Mouse (Mus musculus): ENCODE measurements around the gene Fsd1. TPM values are rescaled to one million over a fixed set of nuclear protein-coding genes. Genes with fewer than 3 reads are reported as not detected.

The Fsd1 gene
- polyA plus RNA-seq, 1 experiment from 2014 or later: 4.5 TPM

DNA sequence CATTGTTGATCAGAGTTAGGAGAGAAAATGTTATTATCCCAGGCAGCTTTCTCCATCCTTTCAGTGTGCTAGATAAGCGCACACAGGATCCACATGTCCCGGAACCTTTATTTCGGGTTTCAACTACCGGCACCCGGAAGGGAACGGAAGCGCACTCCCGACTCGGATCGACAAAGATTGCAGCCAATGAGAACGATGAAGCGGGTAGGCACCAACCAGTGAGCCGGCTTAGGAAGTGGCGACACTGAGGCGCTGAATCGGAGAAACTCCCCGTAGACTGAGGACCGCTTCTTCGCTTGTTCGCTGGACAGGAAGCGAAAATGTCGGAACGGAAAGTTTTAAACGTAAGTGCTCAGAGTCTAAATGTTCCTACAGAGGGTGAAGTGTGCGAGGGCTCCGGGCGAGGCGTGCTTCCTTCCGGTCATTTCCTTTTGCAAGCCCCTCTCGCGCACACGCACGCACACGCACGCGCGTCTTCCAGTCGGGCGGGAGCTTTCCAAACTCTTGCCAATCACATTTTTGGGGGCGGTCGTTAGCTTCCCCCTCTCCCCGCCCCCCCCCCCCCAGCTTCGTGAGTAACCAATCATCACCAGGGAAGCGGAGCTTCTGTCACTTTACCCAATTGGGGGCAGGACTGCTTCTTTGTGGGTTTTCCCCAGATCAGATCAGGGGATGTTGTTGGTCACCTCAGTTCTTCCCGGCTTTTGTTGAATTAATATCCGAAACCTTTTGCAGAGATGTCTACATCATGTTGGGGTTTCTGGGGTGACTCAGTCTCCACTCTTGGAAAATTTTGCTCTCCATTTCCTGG, 27.2 kb upstream of the Fsd1 start, which contains the start of gene Yju2:
Yju2 (plus strand) TSS at position 182 of the 811 bp plus-strand sequence.
- Histone ChIP-seq H3K36me3 (ENCODE audit: control insufficient read depth, insufficient read depth, low read length) (peaks cover 9% of the 10 kb centered on the region), H3K9me3 (ENCODE audit: control insufficient read depth, low read length) (no peaks in the 10 kb centered on the region), H3K27me3 (ENCODE audit: control insufficient read depth, insufficient read depth, low read depth, low read length) (peaks cover 4% of the 10 kb centered on the region; the same call in 1 of the 2 replicates), H3K4me3 (ENCODE audit: low read length) (peak within 1 kb of the TSS; percentile 69), H3K4me1 (replicated peaks; ENCODE audit: control insufficient read depth, insufficient read depth, low read length) (peaks cover 15% of the 10 kb centered on the region), H3K27ac (ENCODE audit: low read length) (peak within 1 kb of the TSS; percentile 99), H3K9ac (ENCODE audit: low read length) (peak within 1 kb of the TSS; percentile 76), H3K4me2 (ENCODE audit: low read depth, low read length) (peak within 1 kb of the TSS; percentile 64)
- WGBS: under 1% methylated on average over 46 of the region's 46 CpGs
- peak; percentile 93 for ATAC-seq (ENCODE audit: low read depth)

DNA sequence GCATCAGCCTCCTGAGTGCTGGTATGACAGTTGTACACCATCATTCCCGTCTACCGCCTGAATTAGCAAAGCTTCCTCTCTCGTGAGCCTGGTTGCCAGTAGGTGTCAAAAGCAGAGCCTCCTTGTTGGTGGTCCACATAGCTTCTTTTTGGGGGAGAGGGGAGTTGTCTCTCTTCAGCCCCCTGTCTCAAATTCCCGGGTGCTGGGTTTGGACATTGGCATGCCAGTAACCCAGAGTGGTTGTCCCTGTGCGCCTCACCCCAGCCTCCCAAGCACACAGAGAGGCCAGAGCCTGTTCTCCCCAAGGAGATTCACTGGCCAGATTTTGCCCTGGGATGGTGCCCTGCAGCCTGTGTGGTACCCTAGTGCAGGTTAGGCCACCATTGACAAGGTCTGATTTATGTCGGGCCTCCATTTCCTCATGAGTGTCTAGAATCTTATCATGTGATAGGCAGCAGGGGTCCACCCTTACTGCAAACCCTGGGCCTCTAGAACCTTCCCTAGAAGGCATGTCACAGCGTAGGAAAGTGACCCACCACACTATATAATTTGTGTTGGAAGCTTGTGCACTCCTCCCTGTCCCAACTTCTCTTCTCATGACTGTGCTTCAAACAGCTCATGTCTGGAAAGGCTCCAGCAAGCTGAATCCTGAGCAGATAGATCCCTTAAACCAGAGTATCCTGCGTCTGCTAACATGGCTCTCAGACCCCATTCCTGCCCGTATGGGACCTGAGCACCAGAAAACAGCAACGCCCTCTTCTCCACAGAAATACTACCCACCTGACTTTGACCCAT, 26.2 kb upstream of the Fsd1 start:
- Histone ChIP-seq H3K9me3 (ENCODE audit: control insufficient read depth, low read length) (no peaks in the 10 kb centered on the region), H3K27ac (ENCODE audit: low read length) (peak overlapping the region; percentile 99; the same call in 1 of the 2 replicates), H3K4me2 (ENCODE audit: low read depth, low read length) (peak overlapping the region; percentile 64), H3K27me3 (ENCODE audit: control insufficient read depth, insufficient read depth, low read depth, low read length) (peaks cover 4% of the 10 kb centered on the region; the same call in 1 of the 2 replicates), H3K36me3 (ENCODE audit: control insufficient read depth, insufficient read depth, low read length) (peaks cover 12% of the 10 kb centered on the region), H3K4me3 (ENCODE audit: low read length) (peak overlapping the region; percentile 69), H3K9ac (ENCODE audit: low read length) (peak overlapping the region; percentile 76), H3K4me1 (replicated peaks; ENCODE audit: control insufficient read depth, insufficient read depth, low read length) (peaks cover 15% of the 10 kb centered on the region)
- no peak for ATAC-seq (ENCODE audit: low read depth)
- WGBS: 67% methylated on average over 10 of the region's 10 CpGs

DNA sequence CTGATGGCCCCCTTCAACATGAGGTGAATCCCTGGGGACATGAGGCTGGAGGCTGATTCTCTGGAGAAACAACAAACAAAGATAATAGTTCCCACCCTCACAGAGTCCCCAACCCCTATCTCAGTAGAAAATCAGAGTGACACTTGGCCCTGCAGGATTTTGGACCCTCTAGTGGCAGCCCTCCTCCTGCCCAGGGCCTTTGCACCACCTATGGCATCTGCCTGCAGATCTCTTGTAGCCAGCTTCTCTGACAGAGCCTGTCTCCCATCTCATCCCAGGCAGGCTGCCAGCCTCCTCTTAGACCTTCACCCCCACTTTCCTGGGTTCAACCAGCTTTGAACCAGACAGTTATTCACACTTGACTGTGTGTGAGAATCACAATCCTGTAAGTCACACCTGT, 25.5 kb upstream of the Fsd1 start:
- no peak overlapping the region for H3K4me2 ChIP-seq (ENCODE audit: low read depth, low read length)
- H3K4me3 ChIP-seq (ENCODE audit: low read length): no peak overlapping the region
- H3K9ac ChIP-seq (ENCODE audit: low read length): no peak overlapping the region
- peaks cover 12% of the 10 kb centered on the region for H3K36me3 ChIP-seq (ENCODE audit: control insufficient read depth, insufficient read depth, low read length)
- no peaks in the 10 kb centered on the region for H3K27me3 ChIP-seq (ENCODE audit: control insufficient read depth, insufficient read depth, low read depth, low read length)
- H3K27ac ChIP-seq (ENCODE audit: low read length): no peak overlapping the region
- no peaks in the 10 kb centered on the region for H3K9me3 ChIP-seq (ENCODE audit: control insufficient read depth, low read length)
- no peak for ATAC-seq (ENCODE audit: low read depth)
- H3K4me1 ChIP-seq (replicated peaks; ENCODE audit: control insufficient read depth, insufficient read depth, low read length): peaks cover 15% of the 10 kb centered on the region

DNA sequence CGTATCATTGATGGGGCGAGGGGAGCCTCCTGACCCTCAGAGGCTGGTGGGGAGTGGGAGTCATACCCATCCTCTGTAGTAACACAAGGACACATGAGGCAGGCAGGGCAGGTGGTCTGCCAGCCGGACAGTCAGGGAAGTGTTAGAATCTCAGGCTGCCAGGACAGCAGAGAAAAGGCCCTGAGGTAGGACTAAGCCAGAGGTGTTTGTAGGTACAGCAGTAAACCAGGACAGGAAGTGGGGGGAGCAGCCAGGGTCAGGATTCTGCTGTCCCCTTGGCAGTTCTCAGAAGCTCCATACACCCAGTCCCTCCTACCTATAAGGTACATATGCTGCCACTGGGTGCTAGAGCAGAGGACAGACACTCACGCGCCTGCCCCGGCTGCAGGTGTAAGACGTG, 24.7 kb upstream of the Fsd1 start:
- Histone ChIP-seq H3K4me2 (ENCODE audit: low read depth, low read length) (no peak overlapping the region), H3K9me3 (ENCODE audit: control insufficient read depth, low read length) (no peaks in the 10 kb centered on the region), H3K27ac (ENCODE audit: low read length) (no peak overlapping the region), H3K36me3 (ENCODE audit: control insufficient read depth, insufficient read depth, low read length) (peaks cover 14% of the 10 kb centered on the region), H3K4me3 (ENCODE audit: low read length) (no peak overlapping the region), H3K27me3 (ENCODE audit: control insufficient read depth, insufficient read depth, low read depth, low read length) (no peaks in the 10 kb centered on the region), H3K9ac (ENCODE audit: low read length) (no peak overlapping the region), H3K4me1 (replicated peaks; ENCODE audit: control insufficient read depth, insufficient read depth, low read length) (peaks cover 15% of the 10 kb centered on the region)
- no peak for ATAC-seq (ENCODE audit: low read depth)
- 91% methylated on average over 7 of the region's 7 CpGs for WGBS

DNA sequence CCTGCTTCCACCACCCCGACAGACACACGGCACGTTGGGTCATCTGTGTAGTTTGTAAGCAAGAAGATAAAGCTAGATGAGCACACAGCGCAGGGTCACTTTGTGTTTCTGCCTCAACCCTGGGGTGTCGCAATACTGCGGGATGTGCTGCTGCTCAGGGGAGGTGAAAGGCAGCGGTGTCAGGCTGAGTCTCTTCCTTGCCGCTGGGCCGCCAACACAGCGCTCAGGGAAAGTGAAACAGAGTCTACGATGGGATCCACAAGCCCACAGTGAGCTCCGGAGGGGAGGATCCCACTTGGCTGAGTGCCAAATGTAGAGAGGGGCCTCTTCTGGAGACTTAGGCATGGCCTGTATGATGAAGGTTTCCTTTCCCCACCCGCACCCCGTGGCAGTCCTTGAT, 23.1 kb upstream of the Fsd1 start:
- no peak for ATAC-seq (ENCODE audit: low read depth)
- peaks cover 11% of the 10 kb centered on the region for H3K4me1 ChIP-seq (replicated peaks; ENCODE audit: control insufficient read depth, insufficient read depth, low read length)
- WGBS: 48% methylated on average over 14 of the region's 14 CpGs
- no peak overlapping the region for H3K9ac ChIP-seq (ENCODE audit: low read length)
- H3K27me3 ChIP-seq (ENCODE audit: control insufficient read depth, insufficient read depth, low read depth, low read length): no peaks in the 10 kb centered on the region
- no peak overlapping the region for H3K4me2 ChIP-seq (ENCODE audit: low read depth, low read length)
- H3K9me3 ChIP-seq (ENCODE audit: control insufficient read depth, low read length): no peaks in the 10 kb centered on the region
- no peak overlapping the region for H3K4me3 ChIP-seq (ENCODE audit: low read length)
- H3K36me3 ChIP-seq (ENCODE audit: control insufficient read depth, insufficient read depth, low read length): peaks cover 14% of the 10 kb centered on the region
- H3K27ac ChIP-seq (ENCODE audit: low read length): no peak overlapping the region

DNA sequence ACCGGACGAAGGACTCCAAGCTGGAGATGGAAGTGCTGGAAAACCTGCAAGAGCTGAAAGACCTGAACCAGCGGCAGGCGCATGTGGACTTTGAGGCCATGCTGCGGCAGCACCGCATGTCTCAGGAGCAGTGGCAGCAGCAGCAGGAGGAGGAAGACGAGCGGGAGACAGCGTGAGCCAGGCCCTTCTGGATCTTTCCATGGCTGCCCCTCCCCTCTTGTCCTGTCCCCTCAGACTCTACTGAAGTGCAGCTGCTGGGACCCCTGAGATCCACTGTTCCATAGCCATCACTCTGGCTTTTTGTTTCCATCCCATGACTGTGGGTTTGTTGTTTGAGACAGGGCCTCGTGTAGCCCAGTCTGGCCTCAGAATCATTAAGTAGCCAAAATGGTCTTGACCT, 21.8 kb upstream of the Fsd1 start:
- H3K4me2 ChIP-seq (ENCODE audit: low read depth, low read length): no peak overlapping the region
- H3K27ac ChIP-seq (ENCODE audit: low read length): no peak overlapping the region
- peaks cover under 1% of the 10 kb centered on the region for H3K27me3 ChIP-seq (ENCODE audit: control insufficient read depth, insufficient read depth, low read depth, low read length)
- H3K4me3 ChIP-seq (ENCODE audit: low read length): no peak overlapping the region
- no peaks in the 10 kb centered on the region for H3K9me3 ChIP-seq (ENCODE audit: control insufficient read depth, low read length)
- H3K9ac ChIP-seq (ENCODE audit: low read length): no peak overlapping the region
- WGBS: 95% methylated on average over 10 of the region's 10 CpGs
- ATAC-seq (ENCODE audit: low read depth): no peak
- peaks cover 14% of the 10 kb centered on the region for H3K36me3 ChIP-seq (ENCODE audit: control insufficient read depth, insufficient read depth, low read length)
- H3K4me1 ChIP-seq (replicated peaks; ENCODE audit: control insufficient read depth, insufficient read depth, low read length): peaks cover 8% of the 10 kb centered on the region

DNA sequence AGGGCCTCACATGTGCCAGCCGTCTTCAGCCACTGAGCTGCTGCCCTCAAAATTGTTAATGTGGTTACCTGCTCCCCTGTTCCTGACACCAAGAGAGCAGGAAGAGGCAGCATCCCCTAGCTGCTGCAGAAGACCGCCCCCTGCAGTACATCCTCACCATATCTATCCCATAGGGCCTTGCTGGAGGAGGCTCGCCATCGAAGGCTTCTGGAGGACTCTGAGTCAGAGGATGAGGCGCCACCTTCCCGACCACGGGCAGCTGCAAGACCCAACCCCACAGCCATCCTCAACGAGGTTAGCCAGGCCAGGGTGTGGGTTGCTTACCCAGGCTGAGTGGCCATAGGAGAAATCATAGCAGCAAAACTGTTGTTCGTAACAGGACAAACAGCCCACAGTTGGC, 21.3 kb upstream of the Fsd1 start:
- peaks cover 4% of the 10 kb centered on the region for H3K27me3 ChIP-seq (ENCODE audit: control insufficient read depth, insufficient read depth, low read depth, low read length)
- peaks cover 14% of the 10 kb centered on the region for H3K36me3 ChIP-seq (ENCODE audit: control insufficient read depth, insufficient read depth, low read length)
- no peak for ATAC-seq (ENCODE audit: low read depth)
- H3K9me3 ChIP-seq (ENCODE audit: control insufficient read depth, low read length): no peaks in the 10 kb centered on the region
- 81% methylated on average over 9 of the region's 9 CpGs for WGBS
- peaks cover 5% of the 10 kb centered on the region for H3K4me1 ChIP-seq (replicated peaks; ENCODE audit: control insufficient read depth, insufficient read depth, low read length)
- no peak overlapping the region for H3K27ac ChIP-seq (ENCODE audit: low read length)
- no peak overlapping the region for H3K4me3 ChIP-seq (ENCODE audit: low read length)
- no peak overlapping the region for H3K9ac ChIP-seq (ENCODE audit: low read length)
- H3K4me2 ChIP-seq (ENCODE audit: low read depth, low read length): no peak overlapping the region

DNA sequence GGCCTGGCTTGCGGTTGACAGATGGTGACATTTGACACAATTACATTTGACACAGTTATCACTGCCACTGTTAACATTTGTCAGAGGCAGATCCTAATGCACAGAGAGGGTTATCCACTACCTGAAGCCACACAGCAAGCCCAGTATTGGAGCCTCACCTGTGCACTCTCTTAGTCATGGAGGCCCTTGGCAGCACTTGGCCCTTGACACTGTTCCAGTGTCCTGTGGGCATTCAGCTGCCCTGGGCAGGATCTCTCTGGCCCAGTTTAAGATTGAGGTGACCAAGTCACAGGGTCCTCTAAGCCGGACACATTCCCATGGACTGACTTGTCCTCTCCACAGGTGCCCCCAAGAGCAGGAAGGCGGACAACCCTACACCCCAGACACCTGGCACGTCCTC, 19.1 kb upstream of the Fsd1 start:
- H3K4me1 ChIP-seq (replicated peaks; ENCODE audit: control insufficient read depth, insufficient read depth, low read length): peaks cover 11% of the 10 kb centered on the region; the same call in 1 of the 2 replicates
- WGBS: 95% methylated on average over 4 of the region's 4 CpGs

DNA sequence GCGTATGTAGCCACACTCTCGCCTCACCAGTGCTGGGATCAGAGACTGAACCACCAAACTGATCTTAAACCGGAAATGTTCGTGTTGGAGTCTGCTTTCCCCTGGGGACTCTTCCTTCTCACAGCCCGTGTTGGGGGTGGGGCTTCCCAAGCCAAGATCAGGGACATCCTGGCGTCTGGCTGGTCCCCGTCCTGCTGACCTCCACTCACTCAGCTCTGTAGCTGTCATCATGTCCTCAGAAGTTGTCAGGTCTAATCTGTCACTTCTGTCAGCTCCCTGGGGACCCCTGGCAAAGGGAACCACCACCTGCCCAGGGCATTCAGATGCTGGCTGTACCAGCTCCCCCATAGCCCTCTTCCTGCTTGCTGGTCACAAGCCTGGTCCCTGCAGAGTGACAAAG, 18.1 kb upstream of the Fsd1 start:
- no peak for ATAC-seq (ENCODE audit: low read depth)
- peaks cover 11% of the 10 kb centered on the region; the same call in 1 of the 2 replicates for H3K4me1 ChIP-seq (replicated peaks; ENCODE audit: control insufficient read depth, insufficient read depth, low read length)
- H3K27ac ChIP-seq (ENCODE audit: low read length): no peak overlapping the region
- WGBS: 41% methylated on average over 7 of the region's 7 CpGs
- H3K9me3 ChIP-seq (ENCODE audit: control insufficient read depth, low read length): no peaks in the 10 kb centered on the region
- 0 out of 2 replicates have a peak, but pooled peaks cover 5% of the 10 kb centered on the region for H3K36me3 ChIP-seq (ENCODE audit: control insufficient read depth, insufficient read depth, low read length)
- H3K4me3 ChIP-seq (ENCODE audit: low read length): no peak overlapping the region
- no peak overlapping the region for H3K9ac ChIP-seq (ENCODE audit: low read length)
- peaks cover 12% of the 10 kb centered on the region for H3K27me3 ChIP-seq (ENCODE audit: control insufficient read depth, insufficient read depth, low read depth, low read length)
- H3K4me2 ChIP-seq (ENCODE audit: low read depth, low read length): no peak overlapping the region

More for the DNA sequence above, 19.1 kb upstream of the Fsd1 start:
- Histone ChIP-seq H3K4me3 (ENCODE audit: low read length) (no peak overlapping the region), H3K4me2 (ENCODE audit: low read depth, low read length) (no peak overlapping the region), H3K9ac (ENCODE audit: low read length) (no peak overlapping the region), H3K9me3 (ENCODE audit: control insufficient read depth, low read length) (no peaks in the 10 kb centered on the region), H3K27ac (ENCODE audit: low read length) (no peak overlapping the region), H3K27me3 (ENCODE audit: control insufficient read depth, insufficient read depth, low read depth, low read length) (peaks cover 12% of the 10 kb centered on the region), H3K36me3 (ENCODE audit: control insufficient read depth, insufficient read depth, low read length) (peaks cover 8% of the 10 kb centered on the region; the same call in 1 of the 2 replicates)
- no peak for ATAC-seq (ENCODE audit: low read depth)

All from lung, embryonic 16.5 days (tissue).